Mouse (Mus musculus): ENCODE results near the gene Frmd8.

GRCm38 (mm10) chr19:5910221-5910620, 35.1 kb upstream of the Frmd8 start:
- no peak for TF ChIP-seq CTCF (IDR thresholded peaks at IDR 0.05; ENCODE audit: control insufficient read depth, insufficient read depth, low read length)
- TF ChIP-seq POLR2A (IDR thresholded peaks at IDR 0.05; ENCODE audit: borderline replicate concordance, control insufficient read depth, low read depth, low read length), result no peak
